Mouse (Mus musculus) liver, adult 2 months (tissue): ENCODE data around the gene Rasa2.

Experiments used
- CTCF ChIP-seq: fragments of 200-500 bp; IDR thresholded peaks from 2 replicates; pipeline ENCODE4 v1.5.1; 2011; ENCODE audit warnings: low read depth, low read length, control low read depth
- POLR2A ChIP-seq: fragments of 200-500 bp; IDR thresholded peaks from 2 replicates; pipeline ENCODE4 v1.6.1; 2011; ENCODE audit warnings: low read length, control low read depth; ENCODE audit not compliant: insufficient read depth; ENCODE audit errors: extremely low read depth

- TF ChIP-seq CTCF (no peak), POLR2A (no peak)
Observed at GRCm38 (mm10) chr9:96538916-96539315, 92.5 kb downstream of the Rasa2 start.
